Mouse (Mus musculus) stomach, postnatal 0 days (tissue): ENCODE data around the gene Nudt22. TPM values are rescaled to one million over a fixed set of nuclear protein-coding genes. Genes with fewer than 3 reads are reported as not detected.

Source experiments
- ATAC-seq: fragments of 200-750 bp; cut with Nextera tagmentation; 2 replicates; pipeline ENCODE4 v1.8.0; 2017; ENCODE audit not compliant: low FRiP score, low TSS enrichment
- DNase-seq: peaks from one replicate; pipeline ENCODE4 v3.0.0-alpha.2; 2016; ENCODE audit warnings: low spot score
- H3K27ac ChIP-seq: fragments of 300-500 bp; sonication (generic); replicated peaks from 2 replicates; pipeline ENCODE4 v1.5.1; 2014; ENCODE audit warnings: mild to moderate bottlenecking, control low read depth
- H3K27me3 ChIP-seq: fragments of 300-500 bp; sonication (generic); 2 replicates; pipeline ENCODE4 v1.6.1; 2014; ENCODE audit warnings: low read length; ENCODE audit not compliant: control insufficient read depth, insufficient read depth
- H3K36me3 ChIP-seq: fragments of 300-500 bp; sonication (generic); 2 replicates; pipeline ENCODE4 v1.6.1; 2014; ENCODE audit warnings: low read length, mixed read lengths; ENCODE audit not compliant: control insufficient read depth, insufficient read depth
- H3K4me1 ChIP-seq: fragments of 300-500 bp; sonication (generic); replicated peaks from 2 replicates; pipeline ENCODE4 v1.6.1; 2014; ENCODE audit warnings: antibody characterized with exemption; ENCODE audit not compliant: control insufficient read depth, insufficient read depth
- H3K4me2 ChIP-seq: fragments of 300-500 bp; sonication (generic); replicated peaks from 2 replicates; pipeline ENCODE4 v1.6.1; 2014; ENCODE audit warnings: low read depth, mild to moderate bottlenecking, control low read depth, moderate library complexity
- H3K4me3 ChIP-seq: fragments of 300-500 bp; sonication (generic); 2 replicates; pipeline ENCODE4 v1.5.1; 2014; ENCODE audit warnings: low read depth, low read length, control low read depth
- H3K9ac ChIP-seq: fragments of 300-500 bp; sonication (generic); 2 replicates; pipeline ENCODE4 v1.6.1; 2014; ENCODE audit warnings: mild to moderate bottlenecking, low read length, control low read depth, mixed read lengths
- H3K9me3 ChIP-seq: fragments of 300-500 bp; sonication (generic); 2 replicates; pipeline ENCODE4 v1.6.1; 2016; ENCODE audit warnings: low read length; ENCODE audit not compliant: control insufficient read depth
- CTCF ChIP-seq: IDR thresholded peaks from 2 replicates; pipeline ENCODE4 v1.5.1; 2016; ENCODE audit warnings: antibody characterized with exemption, low read depth, mild to moderate bottlenecking, moderate library complexity
- EP300 ChIP-seq: optimal IDR thresholded peaks from 2 replicates; pipeline ENCODE3; 2016; ENCODE audit warnings: antibody characterized with exemption
- WGBS: fragments of 180-500 bp; shearing (Covaris S2); extraction: QIAGEN DNeasy Blood & Tissue Kit; methylation state at CpG from one replicate; pipeline ENCODE4 v1.1.7; 2014; 5-methylcytosine and 5-hydroxymethylcytosine counted together
- polyA plus RNA-seq: library from polyadenylated mRNA; unstranded; fragments of >200 nt; fragmentation: Nextera tagmentation; extraction: Ambion mirVana; gene quantifications from 2 replicates; pipeline ENCODE4 v1.2.1, GENCODE M21; 2015

Nudt22 gene
- polyA plus RNA-seq, 1 experiment from 2014 or later, result 21.1 TPM

DNA sequence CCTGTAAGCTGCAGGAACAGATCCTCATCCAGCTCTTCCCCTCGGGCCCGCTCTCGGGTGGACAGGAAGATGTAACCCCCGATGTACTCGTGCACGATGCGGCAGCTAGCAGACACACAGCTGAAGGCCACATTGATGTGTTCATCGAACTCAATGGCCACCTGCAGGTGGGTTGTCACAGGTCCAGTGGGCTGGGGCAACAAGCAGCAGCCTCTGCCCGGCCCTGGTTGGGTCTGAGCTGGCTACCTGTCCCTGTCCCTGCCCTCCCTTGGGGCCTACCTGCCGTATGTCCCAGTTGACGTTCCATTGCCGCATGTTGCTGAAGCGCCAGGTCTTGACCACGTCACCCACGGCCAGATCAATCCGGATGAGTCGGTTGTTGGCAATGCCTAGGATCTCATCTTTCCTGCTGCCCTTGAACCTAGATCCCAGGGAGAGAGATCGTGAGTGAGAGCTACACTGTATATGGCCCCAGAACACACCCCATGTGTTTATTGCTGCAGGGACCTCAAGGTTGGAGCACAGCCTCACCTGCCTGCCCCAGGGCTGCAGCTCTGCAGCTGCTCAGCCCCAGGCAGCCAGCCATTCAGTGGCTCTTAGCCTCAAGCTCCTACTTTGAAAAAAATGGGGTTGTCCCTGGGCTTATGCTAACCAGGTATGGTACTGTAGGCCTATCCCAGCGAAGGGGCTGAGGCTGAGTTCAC, 3.6 kb upstream of the Nudt22 start:
- WGBS, result 95% methylated on average over 19 of the region's 19 CpGs
- no peak overlapping the region for H3K27ac ChIP-seq
- peak; percentile 36; the same call in 1 of the 2 replicates for ATAC-seq

DNA sequence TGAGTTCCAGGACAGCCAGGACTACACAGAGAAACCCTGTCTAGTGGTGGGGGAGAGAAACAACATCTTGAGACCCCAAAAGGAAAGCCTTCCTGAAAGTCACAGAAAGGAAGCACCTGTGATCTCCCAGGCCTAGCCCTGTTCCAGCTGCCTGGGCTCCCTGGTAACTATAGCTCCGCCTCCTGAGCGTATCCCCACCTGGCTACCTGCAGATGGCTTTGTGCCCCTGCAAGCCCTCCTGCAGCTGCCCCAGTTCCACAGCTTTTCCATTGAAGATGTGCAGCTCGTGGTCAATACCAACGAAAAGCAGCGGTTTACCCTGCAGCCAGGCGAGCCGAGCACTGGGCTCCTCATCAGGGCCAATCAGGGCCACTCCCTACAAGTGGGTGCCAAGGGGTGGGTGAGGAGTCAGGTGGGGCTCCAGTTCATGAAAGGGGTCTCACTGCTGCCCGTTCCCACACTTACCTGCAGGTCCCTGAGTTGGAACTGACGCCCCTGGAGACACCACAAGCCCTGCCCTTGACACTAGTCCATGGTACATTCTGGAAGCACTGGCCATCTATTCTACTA, 1.9 kb upstream of the Nudt22 start:
- ATAC-seq, result no peak
- Histone ChIP-seq H3K27me3 (no peaks in the 10 kb centered on the region), H3K9ac (no peak overlapping the region), H3K27ac (no peak overlapping the region), H3K4me3 (no peak overlapping the region), H3K4me1 (peaks cover 11% of the 10 kb centered on the region), H3K9me3 (no peaks in the 10 kb centered on the region), H3K4me2 (no peak overlapping the region), H3K36me3 (0 out of 2 replicates have a peak, but pooled peaks cover 4% of the 10 kb centered on the region)
- no peak for DNase-seq
- WGBS, result 83% methylated on average over 9 of the region's 9 CpGs
- TF ChIP-seq EP300 (no peak), CTCF (no peak)

More for the DNA sequence above, 3.6 kb upstream of the Nudt22 start:
- 0 out of 2 replicates have a peak, but pooled peaks cover 4% of the 10 kb centered on the region for H3K36me3 ChIP-seq
- no peak overlapping the region for H3K4me2 ChIP-seq
- no peak overlapping the region for H3K4me3 ChIP-seq
- H3K27me3 ChIP-seq, result no peaks in the 10 kb centered on the region
- no peaks in the 10 kb centered on the region for H3K9me3 ChIP-seq
- H3K9ac ChIP-seq, result no peak overlapping the region
- H3K4me1 ChIP-seq, result peaks cover 7% of the 10 kb centered on the region
- DNase-seq, result peak; percentile 47
- TF ChIP-seq EP300 (no peak), CTCF (no peak)

DNA sequence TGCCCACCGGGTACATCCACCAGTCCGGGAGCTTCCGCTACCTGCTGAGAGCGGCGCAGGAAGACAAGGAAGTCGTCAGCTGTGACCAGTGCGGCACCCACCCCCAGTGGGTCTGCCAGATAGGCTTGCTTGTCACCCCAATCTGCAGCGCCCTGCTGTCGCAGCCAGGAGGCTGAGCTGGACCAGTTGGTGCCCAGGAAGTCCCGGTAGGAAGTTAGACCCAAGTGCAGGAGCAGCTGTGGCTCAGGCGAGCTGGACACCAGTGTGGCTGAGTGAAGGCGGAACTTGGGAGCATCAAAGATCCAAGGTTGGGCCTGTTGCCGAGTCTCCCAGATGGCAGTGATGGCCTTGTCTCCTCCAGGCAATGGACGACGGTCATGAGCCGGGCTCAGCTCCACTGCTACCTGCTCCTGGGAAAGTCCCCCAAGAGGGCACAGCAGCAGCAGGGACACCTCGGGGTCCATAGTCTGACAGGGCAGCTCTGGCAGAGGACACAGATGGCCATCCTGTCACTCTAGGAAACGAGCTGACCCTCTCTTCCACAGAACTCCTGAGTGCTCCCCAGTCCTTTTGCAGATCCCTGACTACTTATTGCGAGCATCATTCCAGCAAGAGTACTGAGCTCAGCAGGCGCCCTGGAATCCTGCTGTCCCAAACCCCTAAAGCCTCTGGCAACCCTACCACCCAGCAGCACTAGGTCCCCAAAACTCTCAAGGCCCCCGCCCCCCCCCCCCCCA, 494 bp downstream of the Nudt22 start:
- peak overlapping the region; percentile 61 for H3K4me3 ChIP-seq
- H3K9me3 ChIP-seq, result no peaks in the 10 kb centered on the region
- H3K4me2 ChIP-seq, result peak overlapping the region; percentile 93
- peak overlapping the region; percentile 53 for H3K27ac ChIP-seq
- peak overlapping the region; percentile 75 for H3K9ac ChIP-seq
- WGBS, result 47% methylated on average over 21 of the region's 21 CpGs
- TF ChIP-seq CTCF, result peak; percentile 22
- TF ChIP-seq EP300, result no peak
- H3K4me1 ChIP-seq, result peaks cover 12% of the 10 kb centered on the region
- DNase-seq, result peak; percentile 16
- H3K27me3 ChIP-seq, result no peaks in the 10 kb centered on the region
- ATAC-seq, result no peak
- H3K36me3 ChIP-seq, result 0 out of 2 replicates have a peak, but pooled peaks cover 4% of the 10 kb centered on the region

DNA sequence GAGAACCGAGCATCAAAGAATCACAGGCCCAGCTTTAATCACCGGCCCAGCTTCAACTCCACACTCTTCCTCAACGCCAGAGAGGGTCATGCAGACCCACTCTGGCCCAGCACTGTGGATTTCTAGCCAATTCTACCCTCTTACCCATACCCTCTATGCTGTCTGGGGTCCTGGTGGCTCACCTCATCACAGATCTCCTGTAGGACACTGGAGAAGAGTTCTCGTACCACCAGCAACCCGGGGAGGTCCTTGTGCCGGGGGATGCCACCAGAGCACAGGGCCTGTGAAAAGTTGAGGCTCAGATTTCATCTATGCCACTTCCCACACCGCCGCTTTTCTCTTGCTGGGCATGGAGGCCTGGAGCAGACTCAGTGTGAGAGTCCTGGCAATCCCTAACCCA, 1.4 kb downstream of the Nudt22 start:
- H3K36me3 ChIP-seq, result 0 out of 2 replicates have a peak, but pooled peaks cover 4% of the 10 kb centered on the region
- H3K4me2 ChIP-seq, result peak overlapping the region; percentile 93
- no peak for ATAC-seq
- H3K4me3 ChIP-seq, result no peak overlapping the region
- no peak for TF ChIP-seq CTCF
- no peak for TF ChIP-seq EP300
- DNase-seq, result peak; percentile 12
- 94% methylated on average over 8 of the region's 8 CpGs for WGBS
- H3K27ac ChIP-seq, result no peak overlapping the region
- H3K4me1 ChIP-seq, result peaks cover 12% of the 10 kb centered on the region
- 0 out of 2 replicates have a peak overlapping the region, but pooled peaks have one; percentile 75 for H3K9ac ChIP-seq
- no peaks in the 10 kb centered on the region for H3K27me3 ChIP-seq
- no peaks in the 10 kb centered on the region for H3K9me3 ChIP-seq

DNA sequence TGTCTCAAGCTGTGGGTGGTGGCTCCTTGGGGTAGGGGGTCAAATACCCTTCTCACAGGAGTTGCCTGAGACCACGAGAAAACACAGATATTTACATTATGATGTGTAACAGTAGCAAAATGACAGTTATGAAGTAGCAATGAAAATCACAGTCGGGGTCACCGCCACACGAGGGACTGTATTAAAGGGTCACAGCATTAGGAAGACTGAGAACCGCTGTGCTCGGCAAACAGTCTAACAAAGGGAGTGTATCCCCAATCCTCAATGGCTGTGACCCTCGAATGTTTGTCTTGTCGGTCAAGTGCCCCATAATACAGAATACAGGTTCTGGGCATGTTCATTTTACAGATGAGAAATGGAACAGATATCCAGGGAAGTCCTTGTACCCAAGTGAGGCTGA, 1.9 kb downstream of the Nudt22 start:
- Histone ChIP-seq H3K9me3 (no peaks in the 10 kb centered on the region), H3K9ac (no peak overlapping the region), H3K36me3 (0 out of 2 replicates have a peak, but pooled peaks cover 4% of the 10 kb centered on the region), H3K27me3 (no peaks in the 10 kb centered on the region), H3K27ac (no peak overlapping the region), H3K4me3 (no peak overlapping the region), H3K4me1 (peaks cover 12% of the 10 kb centered on the region), H3K4me2 (no peak overlapping the region)
- TF ChIP-seq EP300 (no peak), CTCF (no peak)
- DNase-seq (no peak), ATAC-seq (no peak)
- WGBS, result 73% methylated on average over 8 of the region's 8 CpGs
